Mouse (Mus musculus) small intestine, adult 2 months (tissue): ENCODE results near the gene Sltm.

Experiments used
- CTCF ChIP-seq: fragments of 200-500 bp; IDR thresholded peaks from 2 replicates; pipeline ENCODE4 v1.5.1; 2012; ENCODE audit warnings: low read depth, mild to moderate bottlenecking, control low read depth, inconsistent platforms, low read length, moderate library complexity, mixed read lengths; ENCODE audit not compliant: insufficient replicate concordance, insufficient read length; ENCODE audit errors: extremely low read depth
- POLR2A ChIP-seq: fragments of 200-500 bp; IDR thresholded peaks from 2 replicates; pipeline ENCODE4 v1.6.1; 2012; ENCODE audit warnings: low read depth, mild to moderate bottlenecking, control low read depth, inconsistent platforms, low read length, moderate library complexity

- TF ChIP-seq CTCF: no peak
- no peak for TF ChIP-seq POLR2A
Observed at GRCm38 (mm10) chr9:70585172-70585571, 42.6 kb downstream of the Sltm start.
